Mouse (Mus musculus) spleen, postnatal 10 days (tissue): ENCODE measurements around the gene Casz1.

ENCODE experiments used
- DNase-seq, 2 experiments: peaks; one replicate each; pipeline ENCODE4 v3.0.0; 2021 to 2022; ENCODE audit warnings: low spot score in 2 of 2

Gene Casz1

DNA sequence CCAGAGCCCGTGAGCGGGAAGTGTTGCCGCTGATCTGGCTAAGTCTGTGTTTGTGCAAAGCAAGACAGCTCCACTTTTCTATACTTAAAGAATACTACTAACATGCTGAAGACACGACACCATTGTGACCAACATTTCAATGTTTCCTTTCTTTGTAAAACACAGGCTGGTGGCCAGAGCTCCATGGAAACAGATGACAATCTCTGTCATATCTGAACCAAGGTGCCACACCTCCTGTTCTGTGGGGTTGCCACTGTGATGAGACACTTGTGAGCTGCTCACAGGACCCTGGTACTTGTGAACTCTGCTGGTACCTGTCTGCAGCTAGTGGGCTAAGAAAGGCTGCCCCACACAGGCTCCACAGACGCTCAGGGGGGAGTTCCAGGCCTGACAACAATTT, 164.6 kb downstream of the Casz1 start:
- no peak for DNase-seq

DNA sequence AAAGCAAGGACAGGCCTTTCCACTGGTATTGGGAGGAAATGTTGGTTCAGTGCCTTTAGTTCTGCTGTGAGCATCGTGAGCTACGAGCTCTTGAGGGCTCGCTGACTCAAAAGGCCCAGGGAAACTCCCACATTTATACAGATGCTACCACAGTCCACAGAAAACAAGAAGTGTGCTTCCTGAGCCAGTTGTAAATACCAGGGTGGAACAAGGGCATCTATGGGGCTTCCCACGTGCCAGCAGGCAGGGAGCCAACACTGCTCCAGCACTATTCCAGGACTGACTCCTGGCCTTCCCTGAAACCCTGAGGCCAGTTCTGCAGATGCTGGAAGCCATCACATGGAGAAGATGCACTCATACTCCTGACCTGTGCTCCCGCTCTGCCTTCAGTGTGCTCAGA, 165.4 kb downstream of the Casz1 start:
- no peak for DNase-seq

DNA sequence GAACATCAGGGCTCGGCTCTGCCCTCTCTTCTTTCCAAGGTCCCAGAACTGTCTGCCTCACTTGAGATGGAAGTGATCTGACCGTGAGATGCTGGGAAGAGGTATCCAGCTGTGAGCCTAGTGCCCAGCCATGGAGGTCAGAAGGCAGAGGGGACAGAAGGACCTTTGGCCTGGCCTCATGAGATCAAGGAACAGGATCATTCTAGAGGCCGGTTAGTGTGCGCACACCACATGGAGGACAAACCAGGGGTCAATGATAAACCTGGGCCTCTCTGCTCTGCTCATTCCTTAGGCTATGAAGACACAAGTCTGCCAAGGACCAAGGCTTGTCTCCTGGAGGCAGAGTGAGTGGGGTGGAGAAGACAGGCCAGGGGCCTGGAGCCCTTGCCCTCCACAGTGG, 166.5 kb downstream of the Casz1 start:
- DNase-seq, result no peak

DNA sequence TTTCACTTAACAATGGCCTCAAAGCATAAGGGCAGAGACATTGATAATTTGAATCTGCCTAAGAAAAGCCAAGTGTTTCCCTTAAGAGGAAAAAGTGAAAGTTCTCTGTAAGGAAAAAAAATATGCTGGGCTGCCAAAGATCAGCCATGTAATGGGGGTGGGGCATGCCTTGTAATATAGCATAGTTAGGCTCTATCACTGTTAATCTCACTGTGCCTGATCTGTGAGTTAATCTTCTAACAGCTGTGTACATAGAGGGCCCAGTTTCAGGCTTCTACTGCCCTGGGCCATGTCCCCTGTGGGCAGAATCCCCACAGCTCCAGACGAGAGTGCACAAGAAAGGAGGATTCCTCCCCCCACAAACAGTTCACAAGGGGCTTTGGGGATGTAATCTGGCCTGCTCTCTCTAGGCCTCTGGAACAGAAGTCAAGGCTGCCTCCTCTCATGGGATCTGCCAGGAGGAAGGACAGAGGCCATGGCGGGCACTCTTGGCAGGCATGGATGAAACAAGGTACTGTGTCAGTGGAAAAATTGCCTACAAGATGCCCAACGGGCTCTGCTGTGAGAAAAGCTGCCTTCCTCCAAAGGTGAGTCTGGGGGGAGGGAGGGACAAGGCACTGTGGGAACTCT, 167.5 kb downstream of the Casz1 start:
- no peak for DNase-seq

DNA sequence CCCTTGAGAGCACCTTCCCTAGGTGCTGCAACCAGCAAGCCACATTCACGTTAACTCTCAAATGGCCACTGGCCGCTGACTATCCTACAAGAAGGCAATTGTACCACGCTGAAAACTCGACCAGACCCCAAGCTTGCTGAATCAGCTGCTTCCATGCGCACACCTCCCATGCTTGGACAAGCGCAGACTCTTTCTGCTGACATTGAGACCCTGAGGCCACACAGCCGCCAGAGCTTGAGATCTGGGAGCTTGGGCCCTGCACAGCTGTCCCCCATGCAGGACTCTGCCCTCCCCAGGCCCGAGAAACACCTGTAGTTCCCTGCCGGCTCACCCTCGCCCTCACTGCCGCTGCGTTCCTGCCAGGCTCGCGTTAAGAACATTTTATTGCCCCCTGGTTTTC, 168.5 kb downstream of the Casz1 start:
- DNase-seq, result no peak

DNA sequence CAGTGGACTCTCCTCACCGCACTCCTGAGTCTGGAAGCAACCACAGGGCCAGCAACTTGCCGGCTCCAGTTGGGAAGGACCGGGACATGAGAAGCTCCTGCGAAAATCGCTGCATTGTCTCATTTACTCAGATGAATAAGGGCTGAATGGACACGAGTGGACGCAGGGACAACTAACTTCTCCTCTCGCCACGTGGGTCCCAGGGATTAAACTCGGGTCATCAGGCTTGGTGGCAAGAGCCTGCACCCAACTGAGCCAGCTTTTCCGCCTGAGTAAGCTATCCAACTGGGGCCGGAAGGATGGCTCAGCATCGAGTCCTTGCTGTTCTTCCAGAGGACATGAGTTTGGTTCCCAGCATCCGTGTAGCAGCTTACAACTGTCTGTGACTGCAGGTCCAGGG, 169.2 kb downstream of the Casz1 start:
- DNase-seq, result no peak

DNA sequence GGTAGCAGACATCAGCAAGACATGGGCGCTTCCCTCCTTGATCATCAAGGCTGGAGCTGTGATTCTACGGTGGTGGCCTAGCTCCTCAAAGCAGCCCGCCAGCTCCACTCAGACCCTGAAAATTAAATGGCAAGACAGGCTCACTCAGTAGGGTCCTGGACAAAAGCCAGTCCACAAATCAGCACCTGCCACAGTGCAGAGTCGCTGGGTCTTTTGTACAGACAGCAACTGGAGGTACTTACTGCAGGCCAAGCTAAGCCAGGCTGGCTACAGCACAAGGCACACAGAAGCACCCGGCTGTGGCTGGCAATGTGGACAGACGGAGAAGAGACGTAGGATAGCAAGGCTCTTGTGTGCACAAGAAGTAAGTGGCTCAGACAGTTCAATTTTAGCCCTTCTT, 170.6 kb downstream of the Casz1 start:
- DNase-seq, result no peak

DNA sequence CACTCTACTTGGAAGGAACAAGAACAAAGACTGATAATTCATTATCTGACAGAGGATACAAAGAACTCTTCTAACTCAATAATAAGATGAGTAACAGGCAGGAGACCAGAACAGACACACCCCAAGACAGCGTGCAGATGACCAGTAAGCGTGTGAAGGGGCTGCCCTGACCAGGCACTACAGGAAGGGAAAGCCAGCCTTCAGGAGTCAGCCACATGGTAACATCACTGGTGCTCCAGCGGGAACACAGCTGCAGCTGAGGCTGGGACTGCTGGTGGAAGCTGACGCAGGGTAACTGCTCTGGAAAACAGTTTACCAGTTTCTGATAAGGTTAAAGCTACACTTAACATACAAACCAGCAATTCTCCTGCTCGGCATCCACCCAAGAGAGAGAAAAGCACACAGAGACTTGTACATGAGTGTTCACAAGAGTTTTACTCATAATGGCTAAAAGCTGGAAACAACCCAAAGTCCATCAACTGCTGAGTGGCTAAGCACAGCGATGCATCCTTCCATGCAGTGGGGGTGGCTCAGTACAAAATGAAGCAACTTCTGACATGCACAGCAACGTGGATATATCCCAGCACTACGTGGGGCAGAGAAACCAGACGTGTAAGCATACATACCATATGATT, 174.1 kb downstream of the Casz1 start:
- DNase-seq, result no peak

DNA sequence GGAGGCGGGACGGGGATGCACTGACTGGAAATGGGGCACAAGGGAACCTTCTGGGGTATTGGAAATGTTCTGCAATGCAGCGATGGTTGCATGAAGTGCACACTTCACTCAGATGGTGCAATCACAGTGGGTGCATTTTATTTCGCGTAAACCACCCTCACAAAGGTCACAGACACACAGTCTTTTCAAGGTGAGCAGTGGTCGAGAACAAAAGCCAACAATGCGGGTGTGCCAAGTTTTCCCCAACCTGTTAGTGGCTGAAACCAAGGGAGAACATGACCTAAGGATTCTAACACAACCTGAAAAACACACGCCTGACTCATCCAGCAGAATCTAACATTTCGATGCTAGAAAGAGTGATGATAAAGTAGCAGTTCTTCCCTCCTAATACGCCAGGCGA, 174.7 kb downstream of the Casz1 start:
- DNase-seq, result no peak

DNA sequence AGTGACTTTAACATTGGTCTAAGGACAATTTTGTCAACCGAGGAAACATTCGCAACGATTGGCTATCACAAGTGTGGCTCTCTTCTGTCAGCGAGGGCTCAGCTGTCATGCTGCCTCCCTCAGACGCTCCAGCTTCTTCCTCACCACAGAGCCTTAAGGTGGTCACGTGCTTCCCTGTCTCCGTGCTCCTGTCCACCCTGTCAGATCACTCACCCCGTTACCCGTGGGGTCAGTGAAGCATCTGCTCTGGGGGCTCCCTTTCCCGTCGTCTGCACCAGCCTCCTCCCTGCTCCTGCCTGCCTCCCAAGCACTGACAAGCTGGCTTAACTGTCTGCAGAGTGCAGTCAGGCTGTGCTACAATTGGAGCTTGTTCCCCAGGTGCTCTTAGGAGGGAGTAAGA, 175.6 kb downstream of the Casz1 start:
- no peak for DNase-seq

DNA sequence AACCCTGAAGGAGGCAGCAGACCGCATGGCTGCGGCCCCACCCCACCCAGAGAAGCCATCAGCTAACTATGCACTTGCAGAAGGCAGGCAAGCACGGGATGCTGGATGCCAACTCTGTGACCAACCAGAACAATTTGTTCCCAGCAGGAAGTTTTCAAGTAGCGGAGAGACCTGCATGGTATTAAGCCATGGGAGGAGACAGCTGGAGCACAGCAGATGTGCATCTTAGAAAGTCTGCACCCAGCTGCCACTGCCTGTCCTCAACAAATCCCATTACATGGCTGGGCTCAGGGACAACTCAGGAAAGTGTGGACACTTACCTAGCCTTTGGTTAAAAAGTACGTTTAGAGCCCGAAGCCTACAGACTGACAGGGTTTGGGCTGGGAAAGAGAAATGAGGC, 178.0 kb downstream of the Casz1 start:
- no peak for DNase-seq

DNA sequence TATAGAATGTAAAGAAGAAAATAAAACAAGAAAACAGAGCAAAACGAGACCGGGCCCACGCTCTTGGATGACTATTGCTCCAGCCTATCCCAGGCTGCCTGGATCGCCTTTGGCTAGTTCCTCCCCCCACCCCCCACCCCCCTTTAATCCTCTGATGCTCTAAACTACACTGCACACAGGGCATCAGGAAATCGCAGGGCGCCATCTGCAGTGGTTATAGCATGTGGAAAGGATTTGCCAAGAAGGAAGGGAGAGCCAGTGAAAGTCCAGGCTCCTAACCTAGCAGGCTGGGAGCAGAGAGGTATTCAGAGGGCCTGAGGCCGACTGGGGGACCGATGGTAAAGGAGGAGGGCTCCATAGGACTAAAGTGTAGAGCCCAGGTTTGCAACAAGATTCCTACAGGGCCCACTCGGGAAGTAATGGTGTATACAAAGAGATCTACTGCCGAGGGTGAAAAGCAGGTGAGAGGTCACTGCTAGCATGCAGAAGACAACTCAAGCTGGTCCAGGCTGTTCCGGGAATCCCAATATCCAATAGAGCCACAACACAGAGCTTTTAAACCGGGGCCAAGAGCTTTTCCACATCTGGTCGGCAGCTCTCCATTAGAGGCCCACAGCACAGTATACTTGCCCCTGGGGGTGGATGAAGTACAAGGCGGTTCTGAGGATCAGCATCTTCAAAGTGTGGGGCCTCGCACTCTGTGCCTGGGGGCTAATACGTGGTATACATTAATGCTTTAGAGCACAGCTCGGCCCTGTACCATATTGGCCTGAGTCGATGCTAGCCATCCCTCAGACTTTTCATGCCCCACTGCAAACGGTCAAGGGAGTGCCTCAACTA, 180.7 kb downstream of the Casz1 start:
- no peak for DNase-seq

DNA sequence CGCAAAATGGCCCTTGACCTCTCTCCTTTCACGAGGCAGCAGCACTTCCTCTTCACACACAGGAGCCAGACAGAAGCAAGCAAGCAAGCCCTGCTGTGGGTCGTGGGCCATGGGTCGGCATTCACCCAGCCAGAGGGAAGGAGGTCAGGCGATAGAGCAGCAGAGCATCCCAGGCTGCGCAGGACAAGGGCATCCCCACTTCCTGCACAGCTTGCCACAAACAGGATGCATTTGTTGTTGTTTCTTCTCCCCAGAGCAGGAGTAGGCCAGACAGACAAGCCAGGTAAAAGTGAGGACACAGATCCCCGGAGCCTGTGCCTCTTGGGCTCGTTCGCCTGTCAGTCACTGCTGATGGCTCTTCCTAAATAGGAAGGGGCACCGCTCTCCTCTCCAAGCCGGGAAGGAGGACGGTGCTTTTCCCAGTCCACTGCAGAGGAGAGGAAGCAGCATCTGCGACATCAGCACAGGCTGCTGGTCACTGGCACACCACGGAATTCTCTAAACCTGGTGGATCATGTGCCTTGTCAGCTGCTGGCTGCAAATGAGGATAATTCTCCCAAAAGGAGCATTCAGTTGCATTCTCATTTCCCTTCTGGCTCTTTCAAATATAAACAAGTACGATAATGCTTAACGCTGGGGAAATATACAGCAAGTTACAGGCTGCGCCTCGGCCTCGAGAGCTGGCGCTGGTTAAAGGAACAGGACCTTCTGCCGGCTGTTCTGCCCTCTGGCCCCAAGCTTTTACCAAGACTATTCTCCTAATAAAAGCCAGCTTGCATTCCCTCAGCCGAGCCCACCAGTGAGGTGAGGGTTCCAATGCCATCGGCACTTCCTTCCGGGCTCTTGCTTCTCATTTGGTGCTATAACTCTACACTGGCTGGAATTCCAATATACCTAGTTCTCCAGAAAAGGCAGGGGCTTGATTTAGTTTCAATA, 181.6 kb downstream of the Casz1 start:
- DNase-seq, result no peak

DNA sequence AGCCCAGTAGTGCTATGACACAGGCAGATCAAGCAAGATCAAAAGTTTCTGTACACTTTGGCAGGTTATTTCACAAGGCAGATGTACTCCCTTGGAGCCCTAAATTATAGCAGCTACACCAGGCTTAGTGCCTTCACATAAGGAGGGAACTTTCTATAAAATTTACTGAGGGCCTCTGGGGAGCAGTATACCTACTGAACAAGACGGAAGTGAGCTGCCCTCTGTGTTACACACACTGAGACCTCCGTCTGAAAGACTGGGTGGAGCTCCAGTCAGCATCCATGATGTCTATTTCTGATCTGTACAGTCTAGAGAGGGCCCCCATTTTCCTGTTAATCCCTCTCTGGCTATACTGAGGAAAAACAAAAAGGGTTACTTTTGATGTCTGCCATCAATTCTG, 185.8 kb downstream of the Casz1 start:
- DNase-seq, result no peak

DNA sequence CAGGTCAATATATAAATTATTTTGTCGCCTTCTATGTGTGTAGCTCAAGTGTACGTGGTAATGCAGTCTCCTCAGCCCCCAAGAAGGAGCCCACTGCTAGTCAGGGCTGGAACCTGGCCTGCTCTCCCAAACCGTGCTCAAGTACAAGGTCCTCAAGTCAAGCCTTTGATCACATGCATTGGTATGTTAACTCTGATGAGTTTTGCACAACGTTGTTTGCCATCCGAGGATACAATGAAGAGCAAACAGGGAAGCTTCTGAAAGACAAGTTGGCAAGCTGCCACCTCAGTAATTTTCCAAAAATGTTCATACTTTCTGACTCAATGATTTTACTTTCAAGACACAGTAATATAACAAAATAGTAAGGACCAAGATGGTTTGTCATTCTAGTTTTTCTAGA, 189.7 kb downstream of the Casz1 start:
- no peak for DNase-seq

DNA sequence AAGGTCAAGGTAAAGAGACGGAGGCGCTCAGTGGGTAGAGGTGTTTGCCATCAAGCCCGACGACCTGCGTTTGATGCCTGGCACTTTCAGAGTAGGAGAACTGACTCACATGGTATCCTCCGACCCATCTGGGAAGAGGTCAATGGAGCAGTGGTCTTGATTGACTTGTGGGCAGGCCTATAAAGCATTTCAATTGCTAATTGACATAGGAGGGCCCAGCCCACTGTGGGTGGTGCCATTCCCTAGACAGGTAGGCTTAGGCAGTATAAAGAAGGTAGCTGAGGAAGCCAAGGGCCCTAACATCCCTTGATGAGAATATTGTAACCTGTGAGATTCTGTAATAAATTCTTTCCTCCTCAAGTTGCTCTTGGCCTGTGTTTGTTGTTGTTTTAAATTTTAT, 196.5 kb downstream of the Casz1 start:
- no peak for DNase-seq

DNA sequence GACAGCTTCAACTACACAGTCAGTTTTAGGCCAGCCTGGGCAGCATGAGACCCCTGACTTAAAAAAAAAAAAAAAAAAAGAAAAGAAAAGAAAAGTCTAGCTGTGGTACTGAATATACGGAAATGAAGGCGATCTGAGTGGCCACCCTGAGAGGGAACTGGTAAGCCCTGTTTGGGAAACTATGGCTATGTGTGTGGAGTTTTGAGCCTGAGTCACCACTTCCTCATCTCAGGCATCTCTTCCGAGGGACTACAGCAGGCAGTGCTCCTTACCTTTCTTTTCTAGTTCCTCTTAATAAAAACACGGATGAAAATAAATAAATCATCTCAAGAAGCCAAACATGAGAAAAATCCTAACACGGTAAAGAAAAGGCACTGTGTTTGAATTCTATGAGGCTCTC, 197.3 kb downstream of the Casz1 start:
- DNase-seq, result no peak

DNA sequence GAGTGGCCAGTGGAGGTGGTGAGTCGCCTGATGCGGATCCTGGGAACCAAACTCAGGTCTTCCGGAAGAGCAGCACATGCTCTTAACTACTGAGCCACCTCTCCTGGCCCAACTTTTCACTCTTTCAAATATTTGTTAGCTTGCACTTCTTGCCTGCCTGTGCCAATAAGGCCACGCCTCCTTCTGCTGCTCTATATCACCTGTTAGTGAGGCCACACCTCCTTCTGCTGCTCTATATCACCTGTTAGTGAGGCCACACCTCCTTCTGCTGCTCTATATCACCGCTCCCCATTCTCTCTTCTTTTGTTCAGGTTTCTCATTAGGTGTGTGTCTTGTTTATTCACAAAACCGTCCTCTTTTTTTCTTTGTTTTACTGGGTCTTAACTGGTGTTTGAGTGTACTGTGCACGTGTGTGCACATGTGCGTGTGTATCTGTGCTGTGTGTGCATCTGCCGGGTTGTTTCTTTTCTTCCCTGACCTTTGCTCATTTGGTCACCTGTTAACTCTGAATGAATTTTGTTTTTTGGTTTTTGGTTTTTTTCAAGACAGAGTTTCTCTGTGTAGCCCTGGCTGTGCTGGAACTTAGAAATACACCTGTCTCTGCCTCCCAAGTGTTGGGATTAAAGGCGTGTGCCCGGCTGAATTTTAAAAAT, 198.3 kb downstream of the Casz1 start:
- no peak for DNase-seq
